Mouse (Mus musculus) C2C12 (cell line): ENCODE data around the gene Dazap2. TPM values are rescaled to one million over a fixed set of nuclear protein-coding genes. Genes with fewer than 3 reads are reported as not detected.

Source experiments
- H3K27me3 ChIP-seq: one replicate; pipeline ENCODE4 v1.6.1; 2011; ENCODE audit not compliant: control insufficient read depth, insufficient read depth, insufficient read length
- H3K36me3 ChIP-seq: one replicate; pipeline ENCODE4 v1.6.1; 2011; ENCODE audit not compliant: control insufficient read depth, insufficient read depth
- H3K4me3 ChIP-seq: one replicate; pipeline ENCODE4 v1.5.1; 2011; ENCODE audit warnings: mild to moderate bottlenecking, control low read depth; ENCODE audit not compliant: poor library complexity, insufficient read depth, severe bottlenecking
- H3K79me2 ChIP-seq: one replicate; pipeline ENCODE4 v1.6.1; 2011; ENCODE audit not compliant: control insufficient read depth, insufficient read depth
- H3K79me3 ChIP-seq: one replicate; pipeline ENCODE4 v1.6.1; 2011; ENCODE audit warnings: low read depth, control low read depth
- H3ac ChIP-seq: one replicate; pipeline ENCODE3; 2011; ENCODE audit warnings: low read depth; ENCODE audit not compliant: control insufficient read depth, insufficient read length
- CEBPB ChIP-seq: IDR thresholded peaks from one replicate; pipeline ENCODE4 v1.6.1; 2011; ENCODE audit warnings: low read depth, mild to moderate bottlenecking, control low read depth, moderate library complexity
- CTCF ChIP-seq: IDR thresholded peaks from one replicate; pipeline ENCODE4 v1.5.1; 2011; ENCODE audit not compliant: control insufficient read depth, insufficient read depth, insufficient read length
- FOSL1 ChIP-seq: IDR thresholded peaks from one replicate; pipeline ENCODE4 v1.8.0; 2011; ENCODE audit warnings: mild to moderate bottlenecking, low read length; ENCODE audit not compliant: poor library complexity, insufficient read depth, severe bottlenecking
- MAX ChIP-seq: IDR thresholded peaks from one replicate; pipeline ENCODE4 v1.6.1; 2011; ENCODE audit warnings: mild to moderate bottlenecking, control low read depth
- MYOD1 ChIP-seq: IDR thresholded peaks from one replicate; pipeline ENCODE4 v1.6.1; 2011; ENCODE audit warnings: low read depth; ENCODE audit not compliant: control insufficient read depth, insufficient read length
- MYOG ChIP-seq: IDR thresholded peaks from one replicate; pipeline ENCODE4 v1.6.1; 2011; ENCODE audit not compliant: control insufficient read depth, insufficient read length; ENCODE audit errors: extremely low read depth
- USF1 ChIP-seq: IDR thresholded peaks from one replicate; pipeline ENCODE4 v1.6.1; 2011; ENCODE audit warnings: low read depth, mild to moderate bottlenecking, control low read depth, moderate library complexity
- long read RNA-seq, 2 experiments: library from polyadenylated mRNA; unstranded; transcript quantifications; one replicate each; pipeline ENCODE4 v2.0.0; 2019 to 2020
- polyA plus RNA-seq: library from polyadenylated mRNA; unstranded; fragments of >200 nt; fragmentation: generic; extraction: Trizol; gene quantifications from one replicate; pipeline ENCODE4 v1.2.1, GENCODE M21; 2012; ENCODE audit warnings: missing spikeins

Gene Dazap2
- polyA plus RNA-seq, result 142 TPM
- long read RNA-seq, experiment 1, transcript Dazap2-201 (4 exons, 2,135 nt), result major isoform, 372 of 403 reads
- long read RNA-seq, experiment 1, partial matches to known transcripts, result 17 of 403 reads
- long read RNA-seq, experiment 1, other reads (novel, unspliced or antisense), result 13 of 403 reads
- long read RNA-seq, experiment 2, transcript Dazap2-201 (4 exons, 2,135 nt), result major isoform, 321 of 339 reads
- long read RNA-seq, experiment 2, partial matches to known transcripts, result 6 of 339 reads
- long read RNA-seq, experiment 2, other reads (novel, unspliced or antisense), result 12 of 339 reads

- Histone ChIP-seq H3K79me2 (peaks cover 21% of the 10 kb centered on the region), H3K36me3 (peaks cover 37% of the 10 kb centered on the region), H3K27me3 (no peaks in the 10 kb centered on the region), H3ac (peak within 1 kb of the TSS; percentile 80), H3K4me3 (peak within 1 kb of the TSS; percentile 100), H3K79me3 (peaks cover 15% of the 10 kb centered on the region)
- TF ChIP-seq USF1 (peak; percentile 97), MYOG (no peak), CTCF (peak; percentile 47)
These were observed at the start of gene Dazap2 for GRCm38 (mm10) chr15:100614996-100615824. TSS of gene Dazap2 (plus strand) at chr15:100615349.

- Histone ChIP-seq H3ac (no peak overlapping the region), H3K27me3 (peaks cover 8% of the 10 kb centered on the region), H3K36me3 (no peaks in the 10 kb centered on the region), H3K4me3 (no peak overlapping the region), H3K79me3 (no peaks in the 10 kb centered on the region), H3K79me2 (no peaks in the 10 kb centered on the region)
- TF ChIP-seq MYOD1 (no peak), MYOG (no peak), USF1 (no peak), CTCF (no peak), CEBPB (no peak), FOSL1 (no peak), MAX (no peak)
These were observed 48.6 kb upstream of the Dazap2 start for GRCm38 (mm10) chr15:100566531-100566930.

GRCm38 (mm10) chr15:100569239-100569638, 45.9 kb upstream of the Dazap2 start:
- Histone ChIP-seq H3K27me3 (peaks cover 8% of the 10 kb centered on the region), H3ac (no peak overlapping the region), H3K79me2 (no peaks in the 10 kb centered on the region), H3K79me3 (no peaks in the 10 kb centered on the region), H3K36me3 (no peaks in the 10 kb centered on the region), H3K4me3 (no peak overlapping the region)
- no peak for TF ChIP-seq CEBPB
- no peak for TF ChIP-seq USF1

GRCm38 (mm10) chr15:100573946-100574345, 41.2 kb upstream of the Dazap2 start:
- no peak for TF ChIP-seq CEBPB
- TF ChIP-seq MAX, result no peak
- no peak for TF ChIP-seq USF1
- TF ChIP-seq MYOG, result no peak
- TF ChIP-seq FOSL1, result no peak
- no peak for TF ChIP-seq MYOD1
- no peak for TF ChIP-seq CTCF
- H3K27me3 ChIP-seq, result no peaks in the 10 kb centered on the region
- H3K4me3 ChIP-seq, result no peak overlapping the region
- no peaks in the 10 kb centered on the region for H3K36me3 ChIP-seq
- no peaks in the 10 kb centered on the region for H3K79me3 ChIP-seq
- no peaks in the 10 kb centered on the region for H3K79me2 ChIP-seq
- H3ac ChIP-seq, result no peak overlapping the region

DNA sequence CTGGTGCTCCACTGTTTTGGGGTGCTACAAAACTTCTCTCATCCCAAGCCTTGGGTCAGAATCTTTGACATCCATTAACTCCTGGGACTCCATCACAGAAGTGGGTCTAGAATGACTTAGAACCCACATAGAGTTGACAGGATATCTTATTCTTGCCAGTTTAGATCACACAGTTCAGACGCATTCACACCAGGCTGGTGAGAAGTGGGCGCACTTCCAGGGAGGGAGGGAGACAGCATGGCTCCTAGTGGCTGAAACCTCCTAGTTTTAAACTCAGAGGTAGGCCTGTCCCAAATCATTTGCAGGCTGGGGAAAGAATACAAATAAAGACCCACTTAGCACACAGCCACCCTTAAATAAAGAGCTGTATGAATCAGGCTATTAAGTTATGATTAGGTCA, 40.8 kb upstream of the Dazap2 start:
- Histone ChIP-seq H3ac (no peak overlapping the region), H3K79me2 (no peaks in the 10 kb centered on the region), H3K36me3 (no peaks in the 10 kb centered on the region), H3K4me3 (no peak overlapping the region), H3K27me3 (no peaks in the 10 kb centered on the region), H3K79me3 (no peaks in the 10 kb centered on the region)
- no peak for TF ChIP-seq MAX
- no peak for TF ChIP-seq USF1
- no peak for TF ChIP-seq CEBPB
- no peak for TF ChIP-seq MYOD1
- TF ChIP-seq CTCF, result no peak
- TF ChIP-seq MYOG, result no peak
- TF ChIP-seq FOSL1, result no peak
